Mouse (Mus musculus) c-Kit-positive CD71-negative TER-119-negative erythroid progenitor cells, embryonic 14.5 days (primary cell): Measurements from ENCODE around the gene Gba.

Experiments used
- DNase-seq: peaks from one replicate; pipeline ENCODE4 v3.0.0-alpha.2; 2013; ENCODE audit warnings: low read depth

The Gba gene

DNA sequence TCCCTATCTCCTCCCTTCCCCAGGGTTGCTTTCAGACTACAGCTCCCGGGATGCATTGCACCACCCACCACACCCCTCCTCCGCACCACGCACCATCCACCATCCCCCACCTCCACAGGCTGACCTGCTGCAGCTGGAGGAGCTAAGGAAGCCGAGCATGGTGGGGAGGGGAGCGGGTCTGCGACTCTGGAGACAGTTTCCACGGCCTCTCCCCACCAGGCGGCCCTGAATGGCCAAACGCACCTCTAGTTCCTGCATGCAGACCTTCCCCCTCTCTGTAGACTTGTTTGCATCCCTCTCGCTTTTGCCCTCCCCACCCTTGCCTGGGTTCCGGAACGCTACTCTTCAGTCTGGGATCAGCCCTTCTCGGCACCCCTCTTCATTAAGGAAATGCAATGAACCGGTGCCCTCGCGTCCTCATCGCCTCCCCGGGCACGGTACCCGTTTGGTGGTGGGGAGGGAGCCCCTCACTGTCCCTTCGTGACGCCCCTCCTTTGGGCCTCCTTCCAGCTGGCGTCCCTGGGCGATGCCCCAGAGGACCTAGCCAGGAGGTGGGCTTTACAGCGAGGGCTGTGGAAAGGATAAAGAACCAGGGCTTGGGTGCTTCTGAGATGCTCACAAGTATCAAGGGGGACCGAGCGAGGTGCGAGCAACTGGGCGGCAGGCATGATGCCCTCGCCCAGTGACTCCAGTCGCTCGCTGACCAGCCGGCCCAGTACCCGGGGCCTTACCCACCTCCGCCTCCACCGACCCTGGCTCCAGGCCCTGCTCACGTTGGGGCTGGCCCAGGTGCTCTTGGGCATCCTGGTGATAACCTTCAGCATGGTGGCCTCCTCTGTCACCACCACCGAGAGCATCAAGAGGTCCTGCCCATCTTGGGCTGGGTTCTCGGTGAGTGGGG is 19.4 kb upstream of the Gba start, which contains the start of gene Fam189b:
Gene Fam189b (plus strand): TSS at position 86 of the 901 bp plus-strand sequence.
- no peak for DNase-seq

- no peak for DNase-seq
Measured at GRCm38 (mm10) chr3:89183959-89184315, 18.8 kb upstream of the Gba start.

DNA sequence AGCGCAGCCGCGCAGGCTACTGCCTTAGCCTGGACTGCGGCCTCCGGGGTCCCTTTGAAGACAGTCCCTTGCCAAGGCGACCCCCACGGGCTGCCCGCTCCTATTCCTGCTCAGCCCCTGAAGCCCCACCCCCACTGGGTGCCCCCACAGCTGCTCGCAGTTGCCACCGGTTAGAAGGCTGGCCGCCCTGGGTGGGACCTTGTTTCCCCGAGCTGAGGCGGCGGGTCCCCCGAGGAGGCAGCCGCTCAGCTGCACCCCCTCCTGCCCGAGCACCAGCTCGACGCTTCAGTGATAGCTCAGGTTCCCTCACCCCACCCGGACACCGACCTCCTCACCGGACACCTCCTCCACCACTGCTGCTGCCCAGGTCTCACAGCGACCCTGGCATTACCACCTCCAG is 15.5 kb upstream of the Gba start:
- DNase-seq = no peak

GRCm38 (mm10) chr3:89187690-89188477 is 14.8 kb upstream of the Gba start:
- no peak for DNase-seq

DNA sequence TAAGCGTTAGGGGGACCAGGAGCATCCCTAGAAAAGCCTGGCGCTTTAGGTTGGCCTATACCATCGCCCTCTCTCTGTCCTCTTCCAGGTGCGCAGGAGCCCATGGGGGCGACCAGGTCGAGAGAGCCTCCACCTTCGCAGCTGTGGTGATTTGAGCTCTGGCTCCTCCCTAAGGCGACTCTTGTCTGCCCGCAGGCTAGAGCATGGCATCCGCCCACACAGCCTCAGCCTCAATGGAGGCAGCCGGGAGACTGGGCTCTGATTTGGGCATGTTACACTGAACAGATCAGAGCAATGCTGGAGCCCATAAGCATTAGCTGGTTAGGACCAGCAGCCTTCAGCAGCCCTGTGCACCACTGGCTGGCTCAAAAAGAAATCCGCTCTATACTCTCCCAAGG is 14.3 kb upstream of the Gba start:
- DNase-seq = no peak

GRCm38 (mm10) chr3:89190436-89190835 is 12.3 kb upstream of the Gba start:
- DNase-seq = no peak

DNA sequence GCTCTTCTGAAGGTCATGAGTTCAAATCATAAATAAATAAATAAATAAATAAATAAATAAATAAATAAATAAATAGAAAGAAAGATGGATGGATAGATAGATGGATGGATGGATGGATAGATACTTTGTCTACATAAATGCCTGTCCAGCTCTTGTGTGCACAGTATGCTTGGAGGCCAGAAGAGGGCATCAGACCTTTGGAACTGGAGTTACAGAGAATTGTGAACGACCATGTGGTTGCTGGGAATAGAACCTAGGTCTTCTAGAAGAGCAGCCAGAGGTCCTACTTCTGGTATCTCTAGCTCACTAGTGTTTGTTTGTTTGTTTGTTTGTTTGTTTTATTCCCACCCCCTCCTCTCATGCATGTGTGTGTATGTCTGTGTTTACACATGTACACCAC is 9.4 kb upstream of the Gba start:
- DNase-seq = no peak

- DNase-seq = no peak
Measured at GRCm38 (mm10) chr3:89193853-89194252, 8.9 kb upstream of the Gba start.

GRCm38 (mm10) chr3:89195979-89196877 is 6.5 kb upstream of the Gba start:
- DNase-seq = peak; percentile 85

- no peak for DNase-seq
Measured at GRCm38 (mm10) chr3:89199839-89200238, 2.9 kb upstream of the Gba start.

DNA sequence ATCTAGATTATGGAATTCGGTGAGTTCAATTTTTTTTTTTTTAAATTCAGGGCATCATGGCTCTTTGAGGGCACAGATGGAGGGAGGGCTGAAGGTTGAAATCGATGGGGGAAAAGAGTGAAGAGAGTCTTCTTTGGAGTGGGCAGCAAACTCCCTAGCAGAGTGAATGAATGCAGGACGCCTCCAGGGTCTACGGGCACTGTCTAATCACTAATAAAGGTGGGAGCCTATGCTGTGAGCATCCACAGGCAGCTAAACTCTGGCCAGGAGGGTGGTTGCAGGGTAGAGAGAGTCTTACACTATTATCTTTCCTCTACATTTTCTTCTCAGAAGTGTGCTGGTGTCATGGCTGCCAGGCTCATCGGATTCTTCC is 400 bp downstream of the Gba start:
- no peak for DNase-seq

DNA sequence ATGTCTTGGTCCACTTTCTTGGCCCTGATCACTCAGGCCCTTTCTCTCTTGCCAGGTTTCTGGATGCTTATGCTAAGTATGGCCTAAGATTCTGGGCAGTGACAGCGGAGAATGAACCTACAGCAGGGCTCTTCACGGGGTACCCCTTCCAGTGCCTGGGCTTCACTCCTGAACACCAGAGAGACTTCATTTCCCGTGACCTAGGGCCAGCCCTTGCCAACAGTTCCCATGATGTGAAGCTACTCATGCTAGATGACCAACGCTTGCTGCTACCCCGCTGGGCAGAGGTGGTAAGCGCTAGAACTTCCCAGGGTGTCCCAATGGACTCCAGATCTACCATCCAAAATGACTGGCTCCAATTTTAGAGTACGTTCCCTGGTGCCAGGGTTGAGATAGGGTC is 3.4 kb downstream of the Gba start:
- DNase-seq = no peak

- DNase-seq = no peak
Measured at GRCm38 (mm10) chr3:89206695-89207094, 4.0 kb downstream of the Gba start.

DNA sequence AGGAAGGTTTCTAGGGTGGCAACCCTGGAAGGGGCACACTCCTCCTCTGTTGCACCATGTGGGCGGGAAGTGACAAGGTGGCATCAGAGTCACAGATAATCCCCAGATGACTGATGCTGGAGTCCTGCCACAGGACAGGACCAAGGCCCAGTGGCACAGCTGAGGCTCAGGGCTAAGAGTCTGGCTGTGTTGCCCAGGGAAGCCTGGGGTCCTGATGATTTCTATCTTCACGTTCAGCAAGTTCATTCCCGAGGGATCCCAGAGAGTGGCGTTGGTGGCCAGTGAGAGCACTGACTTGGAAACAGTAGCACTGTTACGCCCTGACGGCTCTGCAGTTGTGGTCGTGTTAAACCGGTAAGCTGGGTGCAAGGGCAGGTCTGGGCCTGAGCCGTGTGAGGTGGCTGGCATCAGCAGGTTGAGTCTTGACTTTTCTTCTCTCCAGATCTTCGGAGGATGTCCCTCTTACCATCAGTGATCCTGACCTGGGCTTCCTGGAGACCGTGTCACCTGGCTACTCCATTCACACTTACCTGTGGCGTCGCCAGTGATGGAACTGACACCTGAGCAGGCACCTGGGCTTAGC is 5.4 kb downstream of the Gba start:
- DNase-seq = no peak

DNA sequence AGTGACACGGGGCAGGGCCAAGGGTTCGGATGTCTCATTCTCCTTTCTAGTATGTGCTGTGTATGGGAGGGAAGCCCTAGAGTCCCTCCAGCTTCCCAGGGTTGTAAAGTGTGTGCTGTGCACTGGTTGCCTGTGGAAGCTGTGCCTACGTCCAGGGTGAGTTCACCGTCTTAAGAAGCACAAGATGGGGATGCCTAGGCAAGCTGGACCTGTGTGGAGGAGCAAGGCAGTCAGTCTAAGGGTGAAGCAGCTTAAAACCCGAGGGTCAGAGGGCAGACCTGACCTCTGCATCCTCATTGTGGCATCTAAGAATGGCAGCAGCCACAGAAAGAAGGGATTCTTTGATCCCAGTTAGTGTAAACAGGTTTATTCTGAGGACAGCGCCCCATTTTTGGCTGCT is 6.0 kb downstream of the Gba start:
- DNase-seq = no peak

DNA sequence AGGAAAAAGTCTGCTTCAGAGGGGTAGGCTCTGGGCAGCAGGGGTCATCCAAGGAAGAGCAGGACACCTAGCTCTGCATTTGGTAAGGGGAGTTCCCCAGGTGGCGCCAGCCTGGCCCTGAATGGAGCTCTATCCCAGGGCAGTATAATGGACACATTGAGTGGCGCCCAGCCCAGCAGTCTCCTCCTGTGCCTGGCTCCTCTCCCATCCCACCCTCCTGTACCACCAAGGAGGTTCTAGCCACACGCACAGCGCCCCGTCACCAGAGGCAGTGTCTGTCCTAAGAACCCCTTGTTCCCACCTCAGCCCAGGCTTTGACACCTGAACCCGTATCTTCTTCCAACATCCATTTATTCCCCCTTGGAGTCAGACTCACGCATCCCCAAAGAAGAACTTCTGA is 7.0 kb downstream of the Gba start:
- DNase-seq = no peak

- no peak for DNase-seq
Measured at GRCm38 (mm10) chr3:89210162-89210561, 7.4 kb downstream of the Gba start.

- DNase-seq = no peak
Measured at GRCm38 (mm10) chr3:89210731-89211130, 8.0 kb downstream of the Gba start.

- DNase-seq = peak; percentile 91
Measured at GRCm38 (mm10) chr3:89213803-89214530, 11.2 kb downstream of the Gba start.

GRCm38 (mm10) chr3:89214681-89215411 is 12.1 kb downstream of the Gba start, which contains the start of gene Thbs3:
Thbs3 (plus strand) TSS chr3:89215180.
- no peak for DNase-seq
